Mouse (Mus musculus) adrenal gland, adult 2 months (tissue): ENCODE data around the gene Angptl6. TPM values are rescaled to one million over a fixed set of nuclear protein-coding genes. Genes with fewer than 3 reads are reported as not detected.

Experiments used
- DNase-seq: peaks from one replicate; pipeline ENCODE4 v3.0.0; 2021
- polyA plus RNA-seq: library from polyadenylated mRNA; depleted of rRNA; stranded (reverse); fragments of >200 nt; gene quantifications from 2 replicates; pipeline ENCODE4 v1.2.3, GENCODE M21; 2012
- total RNA-seq, 2 experiments: library from RNA; stranded (reverse); gene quantifications; 2 replicates each; pipeline ENCODE4 v1.2.3; 2021

Gene Angptl6
- total and polyA plus RNA-seq, 3 experiments: 3.3 to 4.0 (median 3.3) TPM

DNA sequence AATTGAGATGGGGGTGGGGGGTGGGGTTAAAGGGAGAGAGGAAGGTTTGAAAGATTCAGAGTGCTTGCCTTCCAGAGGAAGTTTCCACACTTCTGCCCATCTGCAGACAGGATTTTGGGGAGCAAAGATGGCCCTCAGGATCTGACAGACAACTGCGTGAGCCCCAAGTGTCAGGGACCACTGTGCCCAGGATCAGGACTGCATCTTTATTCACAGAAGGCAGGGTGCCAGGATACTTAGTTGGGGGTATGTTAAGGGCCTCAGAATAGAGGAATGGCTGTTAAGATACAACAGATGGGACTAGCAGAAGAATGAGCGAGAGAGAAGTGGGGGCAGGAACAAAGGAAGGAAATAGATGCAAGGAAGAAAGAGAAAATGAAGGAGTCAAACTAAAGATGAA lies 7.0 kb upstream of the Angptl6 start:
- no peak for DNase-seq

- no peak for DNase-seq
These were observed 839 bp downstream of the Angptl6 start for GRCm38 (mm10) chr9:20878710-20879065.

DNA sequence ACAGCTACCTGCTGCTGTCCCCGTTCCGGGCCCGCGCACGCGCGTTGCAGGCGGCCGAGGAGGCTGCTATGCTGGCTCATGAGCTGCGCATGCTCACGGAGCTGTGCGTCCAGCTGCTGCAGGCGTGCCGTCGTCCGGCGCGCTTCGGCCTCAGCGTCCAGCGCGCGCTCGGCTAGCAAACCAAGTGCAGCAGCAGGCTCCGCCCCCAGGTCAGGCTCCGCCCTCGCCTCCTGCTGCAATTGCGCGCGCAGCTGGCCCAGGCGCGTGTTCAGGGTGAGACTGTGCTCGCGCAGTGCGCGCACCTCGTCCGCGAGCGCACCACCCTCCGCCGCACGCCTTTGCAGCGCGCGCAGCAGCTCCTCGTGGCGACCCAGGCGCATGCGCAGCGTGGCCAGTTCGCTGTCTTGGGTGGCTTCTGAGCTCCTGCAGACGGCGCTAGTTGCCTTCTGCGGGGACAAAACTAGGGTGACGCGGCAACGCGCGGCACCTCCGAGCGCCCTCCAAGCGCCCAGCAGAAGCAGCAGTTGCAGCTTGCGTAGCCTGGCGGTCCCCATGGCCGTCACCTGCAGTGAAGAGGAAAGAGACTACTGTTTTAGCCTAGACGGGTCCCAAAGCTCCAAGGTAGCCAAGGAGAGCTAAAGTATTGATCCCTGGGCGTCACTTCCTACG lies 1.4 kb downstream of the Angptl6 start:
- DNase-seq: peak; percentile 100

DNA sequence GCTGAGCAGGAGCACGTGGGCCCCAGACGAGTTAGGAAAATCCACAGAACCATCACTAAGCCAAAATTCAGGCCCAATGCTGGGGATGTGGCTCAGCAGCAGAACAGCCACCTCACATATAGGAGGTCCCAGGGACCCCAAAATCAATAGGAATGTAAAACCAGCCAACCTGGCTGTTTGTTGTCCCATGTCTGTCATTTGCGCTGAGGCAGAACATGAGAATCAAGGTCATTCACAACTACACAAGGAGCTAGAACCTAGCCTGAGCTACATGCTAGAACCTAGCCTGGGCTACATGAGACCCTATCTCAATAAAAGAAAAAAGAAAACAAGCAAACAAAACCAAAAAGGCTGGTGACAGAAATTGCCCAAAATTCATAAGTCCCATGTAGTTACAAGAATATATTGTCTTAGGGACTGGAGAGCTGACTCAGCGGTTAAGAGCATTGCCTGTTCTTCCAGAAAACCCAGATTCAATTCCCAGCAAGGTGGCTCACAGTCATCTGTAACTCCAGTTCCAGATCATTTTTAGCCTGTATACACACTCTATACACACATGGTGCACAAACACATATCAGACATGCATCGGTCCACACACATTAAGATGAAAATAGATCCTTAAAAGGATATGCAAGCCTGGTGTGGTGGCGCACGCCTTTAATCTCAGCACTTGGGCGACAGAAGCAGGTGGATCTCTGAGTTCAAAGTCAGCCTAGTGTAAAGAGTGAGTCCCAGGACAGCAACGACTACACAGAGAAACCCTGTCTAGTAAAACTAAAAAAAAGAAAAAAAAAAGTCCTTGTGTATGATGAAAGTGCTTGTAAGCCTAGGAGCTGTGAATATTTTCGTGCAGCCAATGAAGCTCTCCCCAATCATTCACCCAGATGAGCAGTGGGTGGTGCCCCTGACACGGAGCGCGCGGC lies 2.1 kb downstream of the Angptl6 start:
- no peak for DNase-seq

GRCm38 (mm10) chr9:20876318-20877117 lies 3.0 kb downstream of the Angptl6 start:
- no peak for DNase-seq

GRCm38 (mm10) chr9:20875021-20875790 lies 4.3 kb downstream of the Angptl6 start:
- no peak for DNase-seq

- DNase-seq: no peak
These were observed 6.0 kb downstream of the Angptl6 start for GRCm38 (mm10) chr9:20873521-20873920.

- DNase-seq: no peak
These were observed 6.5 kb downstream of the Angptl6 start for GRCm38 (mm10) chr9:20872991-20873390.

DNA sequence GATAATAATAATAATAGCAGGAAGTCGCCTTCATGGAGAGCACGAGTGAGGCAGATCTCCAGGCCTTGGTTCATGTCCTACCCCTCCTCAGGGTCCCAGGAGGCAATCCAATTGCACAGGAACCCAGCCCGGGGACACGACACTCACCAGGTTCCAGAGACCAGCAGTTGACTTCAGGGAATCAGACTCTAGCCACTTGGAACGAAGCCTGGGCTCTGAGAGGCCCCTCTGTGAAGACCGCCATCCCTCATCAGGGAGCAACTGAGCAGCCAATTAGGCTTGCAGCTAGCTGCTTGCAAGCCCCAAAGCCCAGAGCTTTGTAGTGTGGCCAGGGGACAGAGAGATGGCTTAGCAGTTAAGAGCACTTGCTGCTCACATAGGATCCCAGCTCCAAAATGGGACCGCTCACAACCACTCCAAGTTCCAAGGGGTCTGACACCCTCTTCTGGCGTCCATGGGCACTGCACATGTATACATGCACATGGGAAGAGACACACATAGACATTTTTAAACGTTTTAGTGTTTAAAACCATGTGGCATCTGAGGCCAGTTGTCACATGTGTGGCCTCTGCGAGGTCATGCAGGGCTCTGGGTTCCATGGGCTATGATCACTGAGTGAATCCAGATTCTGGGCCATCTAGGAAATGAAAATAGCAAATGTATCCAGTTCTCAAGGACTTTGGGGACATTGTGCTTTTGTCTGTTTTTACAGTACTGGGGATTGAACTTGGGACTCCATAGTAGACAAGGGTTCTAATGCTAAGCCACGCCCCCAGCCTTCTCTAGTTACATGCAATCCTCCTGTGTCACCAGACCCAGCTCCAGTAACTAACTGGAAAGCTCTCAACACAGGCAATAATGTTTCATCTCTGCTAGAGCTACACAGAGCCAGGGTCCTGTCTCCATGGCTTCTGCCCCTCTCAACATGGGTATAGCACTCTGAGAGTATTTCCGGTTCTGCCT lies 9.0 kb downstream of the Angptl6 start:
- no peak for DNase-seq

DNA sequence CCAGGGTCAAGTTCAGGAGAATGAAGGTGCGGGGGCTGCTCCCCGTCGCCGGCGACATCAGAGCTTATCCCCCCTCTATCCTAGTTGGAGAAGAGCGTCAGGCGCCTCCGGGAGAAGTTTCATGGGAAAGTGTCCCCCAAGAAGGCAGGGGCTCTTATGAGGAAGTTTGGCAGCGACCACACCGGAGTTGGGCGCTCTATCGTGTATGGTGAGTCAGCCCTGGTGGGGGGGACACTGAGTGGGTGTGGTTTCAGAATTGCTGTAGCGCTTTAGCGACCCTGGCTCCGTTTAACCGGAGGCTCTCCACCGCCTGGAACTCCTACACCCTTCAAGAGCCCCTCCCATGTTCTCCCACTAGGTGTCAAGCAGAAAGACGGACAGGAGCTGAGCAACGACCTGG lies 10.3 kb downstream of the Angptl6 start:
- peak; percentile 50 for DNase-seq

GRCm38 (mm10) chr9:20868448-20869001 lies 11.0 kb downstream of the Angptl6 start, which contains the start of gene A230050P20Rik:
TSS of gene A230050P20Rik (plus strand) at chr9:20868642.
- peak; percentile 81 for DNase-seq

DNA sequence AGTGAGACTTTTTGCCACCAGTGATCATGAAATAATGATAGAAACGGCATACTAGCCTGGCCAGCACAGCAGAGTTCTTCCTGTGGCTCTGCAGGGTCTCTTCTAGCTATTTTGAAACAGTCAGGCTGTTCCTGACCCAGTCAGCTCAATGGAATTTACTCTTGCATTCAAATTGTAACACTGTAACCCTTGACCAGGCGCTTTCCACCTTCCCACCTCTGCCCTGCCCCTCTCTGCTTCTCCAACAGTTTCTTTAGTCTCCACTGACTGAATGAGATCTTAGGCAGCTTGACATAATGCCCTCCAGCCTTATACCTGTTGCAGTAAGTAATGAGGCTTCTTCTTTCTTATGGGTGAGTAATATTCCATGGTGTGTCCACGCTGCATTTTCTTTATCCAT lies 12.6 kb downstream of the Angptl6 start:
- no peak for DNase-seq

GRCm38 (mm10) chr9:20862225-20862624 lies 17.3 kb downstream of the Angptl6 start:
- DNase-seq: no peak

- no peak for DNase-seq
These were observed 17.7 kb downstream of the Angptl6 start for GRCm38 (mm10) chr9:20861821-20862220.

DNA sequence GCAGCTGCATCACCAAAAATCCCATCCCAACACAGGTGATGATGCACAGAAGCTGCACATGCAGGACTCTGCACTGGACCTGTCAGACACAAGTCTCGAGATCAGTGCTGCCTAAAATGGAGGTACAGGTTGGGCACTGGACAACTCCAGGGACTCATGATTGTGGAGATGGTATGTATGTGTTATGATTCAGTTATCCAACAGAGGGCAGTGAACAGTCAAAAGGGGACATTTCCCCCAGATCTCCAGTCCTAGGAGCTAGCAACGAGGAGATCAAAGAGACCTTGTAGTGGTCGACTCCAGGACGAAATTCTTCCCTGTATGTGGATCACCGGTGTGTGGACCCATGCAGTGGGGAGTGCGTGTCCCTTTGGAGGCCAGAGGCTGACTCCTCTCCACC lies 19.6 kb downstream of the Angptl6 start:
- no peak for DNase-seq

- no peak for DNase-seq
These were observed 22.4 kb downstream of the Angptl6 start for GRCm38 (mm10) chr9:20857131-20857530.

GRCm38 (mm10) chr9:20850179-20850578 lies 29.3 kb downstream of the Angptl6 start:
- DNase-seq: no peak

DNA sequence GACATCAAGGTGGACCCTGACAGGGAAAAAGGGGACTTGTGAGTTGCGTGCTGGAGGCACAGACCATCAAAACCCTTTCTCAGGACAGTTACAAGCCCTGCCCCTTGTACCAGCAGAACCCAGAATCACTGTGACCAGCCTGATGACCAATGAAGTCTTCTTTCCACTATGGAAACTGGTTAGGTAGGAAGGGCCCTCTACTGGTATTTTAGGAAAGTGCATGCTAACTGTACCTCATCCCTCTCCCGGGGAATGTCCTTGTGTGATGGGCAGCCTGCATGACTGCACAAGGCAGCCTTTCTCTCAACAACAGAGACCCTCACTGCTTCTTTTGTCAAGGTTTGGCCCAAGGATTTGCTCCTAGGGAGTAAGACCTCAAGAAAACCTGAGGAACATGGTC lies 36.9 kb downstream of the Angptl6 start:
- DNase-seq: peak; percentile 35

DNA sequence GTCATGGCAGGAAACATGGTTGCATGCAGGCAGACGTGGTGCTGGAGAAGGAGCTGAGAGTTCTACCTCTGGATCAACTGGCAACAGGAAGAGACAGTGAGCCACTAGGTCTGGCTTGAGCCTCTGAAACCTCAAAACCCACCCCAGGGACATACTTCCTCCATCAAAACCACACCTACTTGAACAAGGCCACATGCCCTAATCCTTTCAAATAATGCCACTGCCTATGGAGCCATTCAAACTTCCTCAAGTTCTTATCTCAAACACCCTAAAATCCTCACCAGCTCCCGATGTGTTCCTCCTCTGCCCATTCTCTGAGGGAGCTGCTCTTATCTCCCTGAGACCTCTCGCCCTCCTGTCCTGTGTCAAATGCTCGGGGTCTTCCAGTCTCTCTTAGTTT lies 37.3 kb downstream of the Angptl6 start:
- no peak for DNase-seq

GRCm38 (mm10) chr9:20838931-20839330 lies 40.6 kb downstream of the Angptl6 start:
- no peak for DNase-seq
